Mouse (Mus musculus) myocyte (in vitro differentiated cells): ENCODE data around the gene Rilpl1. TPM values are rescaled to one million over a fixed set of nuclear protein-coding genes. Genes with fewer than 3 reads are reported as not detected.
"Not testable (repeated sequence)": the region's sequence is repeated elsewhere in the genome, so short reads cannot be mapped to it uniquely, and the experiment has no call there.

ENCODE experiments used
- H3K27me3 ChIP-seq: one replicate; pipeline ENCODE4 v1.6.1; 2011; ENCODE audit not compliant: control insufficient read depth, insufficient read depth, insufficient read length
- H3K36me3 ChIP-seq: one replicate; pipeline ENCODE4 v1.6.1; 2011; ENCODE audit not compliant: control insufficient read depth, insufficient read depth
- H3K4me2 ChIP-seq: one replicate; pipeline ENCODE4 v1.6.1; 2011; ENCODE audit warnings: low read depth, control low read depth
- H3K4me3 ChIP-seq: one replicate; pipeline ENCODE4 v1.5.1; 2011; ENCODE audit warnings: mild to moderate bottlenecking, control low read depth, moderate library complexity
- H3K79me2 ChIP-seq: one replicate; pipeline ENCODE4 v1.6.1; 2011; ENCODE audit not compliant: control insufficient read depth, insufficient read depth
- H3ac ChIP-seq: one replicate; pipeline ENCODE4 v1.6.1; 2011; ENCODE audit not compliant: control insufficient read depth, insufficient read length
- CEBPB ChIP-seq: IDR thresholded peaks from 2 replicates; pipeline ENCODE4 v1.6.1; 2011; ENCODE audit warnings: mild to moderate bottlenecking, moderate library complexity; ENCODE audit not compliant: poor library complexity, insufficient read depth, severe bottlenecking
- E2F4 ChIP-seq: IDR thresholded peaks from one replicate; pipeline ENCODE4 v1.6.1; 2011; ENCODE audit warnings: mild to moderate bottlenecking, control low read depth, moderate library complexity; ENCODE audit not compliant: insufficient read depth
- MAX ChIP-seq: IDR thresholded peaks from one replicate; pipeline ENCODE4 v1.6.1; 2011; ENCODE audit warnings: low read depth, mild to moderate bottlenecking, control low read depth
- MYOD1 ChIP-seq, 3 experiments: IDR thresholded peaks; one replicate each; pipeline ENCODE4 v1.6.1; 2011; ENCODE audit warnings: control low read depth in 2 of 3, low read depth in 2 of 3, mild to moderate bottlenecking in 2 of 3, moderate library complexity in 1 of 3; ENCODE audit not compliant: insufficient read length in 2 of 3, control insufficient read depth in 1 of 3
- MYOG ChIP-seq, 3 experiments: IDR thresholded peaks; one replicate each; pipeline ENCODE4 v1.6.1; 2011; ENCODE audit warnings: control low read depth in 2 of 3, low read depth in 2 of 3, mild to moderate bottlenecking in 2 of 3; ENCODE audit not compliant: insufficient read length in 2 of 3, control insufficient read depth in 1 of 3, insufficient read depth in 1 of 3
- POLR2A ChIP-seq: IDR thresholded peaks from one replicate; pipeline ENCODE4 v1.6.1; 2011; ENCODE audit warnings: low read depth, mild to moderate bottlenecking, control low read depth, moderate library complexity; ENCODE audit not compliant: insufficient read length
- POLR2AphosphoS2 ChIP-seq: IDR thresholded peaks from one replicate; pipeline ENCODE4 v1.6.1; 2011; ENCODE audit warnings: low read depth, control low read depth; ENCODE audit not compliant: insufficient read length
- REST ChIP-seq: IDR thresholded peaks from one replicate; pipeline ENCODE4 v1.6.1; 2011; ENCODE audit warnings: mild to moderate bottlenecking, control low read depth, moderate library complexity; ENCODE audit not compliant: insufficient read depth, insufficient read length
- SRF ChIP-seq: IDR thresholded peaks from one replicate; pipeline ENCODE4 v1.6.1; 2011; ENCODE audit warnings: low read depth; ENCODE audit not compliant: control insufficient read depth, insufficient read length
- TCF12 ChIP-seq: IDR thresholded peaks from one replicate; pipeline ENCODE4 v1.6.1; 2011; ENCODE audit warnings: mild to moderate bottlenecking, control low read depth; ENCODE audit not compliant: poor library complexity, insufficient read depth, severe bottlenecking
- TCF3 ChIP-seq: IDR thresholded peaks from one replicate; pipeline ENCODE4 v1.6.1; 2011; ENCODE audit warnings: low read depth, control low read depth; ENCODE audit not compliant: insufficient read length
- USF1 ChIP-seq: IDR thresholded peaks from one replicate; pipeline ENCODE4 v1.6.1; 2011; ENCODE audit warnings: low read depth, mild to moderate bottlenecking, control low read depth, moderate library complexity
- polyA plus RNA-seq: library from polyadenylated mRNA; unstranded; fragments of >200 nt; fragmentation: generic; extraction: Trizol; gene quantifications from one replicate; pipeline ENCODE4 v1.2.1, GENCODE M21; 2012; ENCODE audit warnings: missing spikeins

Gene Rilpl1
- polyA plus RNA-seq, 1 experiment, result 43.1 TPM

GRCm38 (mm10) chr5:124555145-124555544, 24.0 kb upstream of the Rilpl1 start:
- Histone ChIP-seq H3K79me2 (no peaks in the 10 kb centered on the region), H3K4me2 (no peak overlapping the region), H3K36me3 (peaks cover 4% of the 10 kb centered on the region), H3ac (no peak overlapping the region), H3K27me3 (no peaks in the 10 kb centered on the region), H3K4me3 (no peak overlapping the region)
- TF ChIP-seq MYOD1 (IDR thresholded peaks at IDR 0.05; ENCODE audit: control insufficient read depth in 1 of 3, insufficient read length in 2 of 3, low read depth in 2 of 3) (no peak), MAX (no peak), TCF3 (no peak), SRF (no peak), USF1 (no peak), POLR2A (no peak), E2F4 (no peak), TCF12 (no peak), POLR2AphosphoS2 (no peak)

DNA sequence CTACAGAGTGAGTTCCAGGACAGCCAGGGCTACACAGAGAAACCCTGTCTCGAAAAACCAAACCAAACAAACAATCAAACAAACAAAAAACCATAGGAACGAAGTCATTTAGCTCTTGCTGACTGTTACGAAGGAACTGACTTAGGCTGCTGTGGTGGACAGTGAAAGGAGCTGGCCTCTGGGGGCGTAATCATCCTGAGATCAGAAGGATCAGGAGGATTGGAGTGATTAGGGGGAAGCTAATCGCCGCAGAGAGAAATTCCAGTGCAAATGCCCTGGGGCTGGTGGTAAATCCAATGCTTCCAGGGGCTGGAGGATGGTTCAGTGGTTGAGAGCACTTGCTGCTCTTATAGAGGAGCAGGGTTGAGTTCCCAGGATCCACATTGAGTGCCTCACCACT, 22.4 kb upstream of the Rilpl1 start:
- H3K4me2 ChIP-seq, result peak overlapping the region; percentile 78
- H3K27me3 ChIP-seq, result no peaks in the 10 kb centered on the region
- H3K36me3 ChIP-seq, result peaks cover 7% of the 10 kb centered on the region
- peak overlapping the region; percentile 54 for H3K4me3 ChIP-seq
- H3ac ChIP-seq, result no peak overlapping the region
- H3K79me2 ChIP-seq, result no peaks in the 10 kb centered on the region
- no peak for TF ChIP-seq SRF
- TF ChIP-seq TCF3, result no peak
- TF ChIP-seq REST, result no peak
- TF ChIP-seq MYOG (IDR thresholded peaks at IDR 0.05; ENCODE audit: control insufficient read depth in 1 of 3, insufficient read depth in 1 of 3, insufficient read length in 2 of 3, low read depth in 2 of 3), result no peak
- no peak for TF ChIP-seq POLR2A
- TF ChIP-seq MAX, result no peak

DNA sequence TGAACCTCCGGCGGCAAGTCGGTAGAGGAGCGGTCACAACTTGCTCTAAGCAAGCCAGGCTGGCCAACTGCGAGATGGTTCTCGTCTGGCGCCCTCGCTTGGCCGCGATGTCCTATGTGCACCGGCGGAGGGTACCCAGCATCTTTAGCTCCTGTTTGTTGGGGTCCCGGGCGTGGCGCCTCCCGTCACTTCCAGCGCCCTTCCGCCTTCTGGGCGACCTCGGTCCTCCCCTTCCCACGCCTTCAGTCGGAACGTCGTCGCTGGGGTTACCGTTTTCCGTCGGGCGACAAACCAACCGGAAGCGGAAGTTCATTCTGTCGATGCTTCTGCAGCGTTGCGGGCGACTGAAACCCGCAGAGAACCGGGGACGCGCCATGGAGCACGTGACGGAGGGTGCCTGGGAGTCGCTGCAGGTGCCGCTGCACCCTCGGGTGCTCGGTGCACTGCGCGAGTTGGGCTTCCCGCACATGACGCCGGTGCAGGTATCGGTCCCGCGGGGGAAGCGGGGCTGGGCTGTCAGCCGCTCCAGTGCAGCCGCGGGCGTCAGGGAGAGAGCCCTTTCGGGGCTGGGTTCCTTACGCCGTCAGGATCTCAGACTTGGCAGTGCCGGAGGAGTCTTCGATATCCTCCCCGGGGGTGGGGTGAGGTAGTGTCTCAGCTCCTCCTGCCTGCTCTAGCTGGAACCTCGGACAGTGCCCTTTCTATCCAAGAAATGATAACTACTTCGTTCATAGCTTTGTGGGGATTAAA, 21.5 kb upstream of the Rilpl1 start, which contains the start of gene Ddx55:
Ddx55 (plus strand) TSS at position 307 of the 750 bp plus-strand sequence.
- TF ChIP-seq MYOD1 (IDR thresholded peaks at IDR 0.05; ENCODE audit: control insufficient read depth in 1 of 3, insufficient read length in 2 of 3, low read depth in 2 of 3), result no peak
- TF ChIP-seq TCF12, result no peak
- TF ChIP-seq USF1, result peak; percentile 57
- TF ChIP-seq MAX, result no peak
- peak; percentile 83 for TF ChIP-seq POLR2A
- TF ChIP-seq REST, result no peak
- no peak for TF ChIP-seq SRF
- peak; percentile 84 for TF ChIP-seq POLR2AphosphoS2
- peak within 1 kb of the TSS; percentile 86 for H3K4me2 ChIP-seq
- no peaks in the 10 kb centered on the region for H3K79me2 ChIP-seq
- peaks cover 16% of the 10 kb centered on the region for H3K36me3 ChIP-seq
- peak within 1 kb of the TSS; percentile 54 for H3K4me3 ChIP-seq
- peak within 1 kb of the TSS; percentile 26 for H3ac ChIP-seq
- no peaks in the 10 kb centered on the region for H3K27me3 ChIP-seq

- peak overlapping the region; percentile 54 for H3K4me3 ChIP-seq
- H3K36me3 ChIP-seq, result peaks cover 20% of the 10 kb centered on the region
- peak overlapping the region; percentile 86 for H3K4me2 ChIP-seq
- peak overlapping the region; percentile 26 for H3ac ChIP-seq
- no peaks in the 10 kb centered on the region for H3K27me3 ChIP-seq
- no peaks in the 10 kb centered on the region for H3K79me2 ChIP-seq
- TF ChIP-seq POLR2A (no peak), REST (no peak), SRF (no peak), TCF3 (no peak), POLR2AphosphoS2 (no peak), CEBPB (no peak), TCF12 (no peak), MAX (no peak), USF1 (no peak), MYOG (IDR thresholded peaks at IDR 0.05; ENCODE audit: control insufficient read depth in 1 of 3, insufficient read depth in 1 of 3, insufficient read length in 2 of 3, low read depth in 2 of 3) (no peak), MYOD1 (IDR thresholded peaks at IDR 0.05; ENCODE audit: control insufficient read depth in 1 of 3, insufficient read length in 2 of 3, low read depth in 2 of 3) (no peak), E2F4 (no peak)
Measured at GRCm38 (mm10) chr5:124552094-124552472, 20.9 kb upstream of the Rilpl1 start.

- peak overlapping the region; percentile 26 for H3ac ChIP-seq
- peak overlapping the region; percentile 86 for H3K4me2 ChIP-seq
- not testable (repeated sequence) for H3K79me2 ChIP-seq, H3K27me3 ChIP-seq
- H3K36me3 ChIP-seq, result peaks cover 24% of the 10 kb centered on the region
- H3K4me3 ChIP-seq, result peak overlapping the region; percentile 54
Measured at GRCm38 (mm10) chr5:124551349-124552093, 20.3 kb upstream of the Rilpl1 start.
